Mouse (Mus musculus): ENCODE data around the gene Mtf1. TPM values are rescaled to one million over a fixed set of nuclear protein-coding genes. Genes with fewer than 3 reads are reported as not detected.

The Mtf1 gene
- 6.5 and 8.0 TPM in 2 replicates for polyA plus RNA-seq (2012; rRNA removed)

DNA sequence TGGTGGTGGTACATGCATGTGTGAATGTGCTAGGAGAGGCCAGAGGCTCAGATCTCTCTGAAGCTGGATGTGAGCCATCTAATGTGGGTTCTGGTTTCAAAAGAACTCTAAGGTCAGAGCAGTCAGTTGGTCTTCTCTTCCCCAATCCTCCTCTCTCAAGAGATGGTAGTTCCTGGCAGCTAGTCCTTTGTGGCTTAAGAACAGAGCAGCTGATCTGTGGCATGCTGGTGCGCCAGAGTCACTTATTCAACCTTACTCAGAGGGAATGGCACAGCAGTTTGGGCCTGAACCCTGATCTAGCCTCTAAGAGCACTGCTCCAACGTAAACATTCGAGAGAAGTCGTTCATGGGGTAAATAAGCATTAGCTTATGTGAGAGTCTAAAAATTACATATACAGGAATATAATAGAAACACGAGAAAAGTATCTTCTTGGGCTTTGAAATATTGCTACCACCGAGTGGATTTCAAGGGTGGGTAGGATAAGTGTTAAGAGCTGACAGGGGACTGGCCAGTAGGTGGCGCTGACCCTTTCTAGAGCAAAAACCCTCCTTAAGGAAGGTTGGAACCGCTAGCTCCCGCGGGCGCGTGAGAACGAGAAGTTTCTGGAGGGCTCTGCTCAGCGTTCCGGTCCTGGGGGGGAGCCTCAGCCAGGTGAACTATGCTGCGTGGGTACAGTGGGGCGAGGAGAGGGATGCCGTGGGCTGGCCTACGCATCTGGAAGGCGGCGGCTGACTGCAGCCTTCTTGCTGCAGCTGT lies at the start of gene Mtf1:
Gene Mtf1 (plus strand): TSS at position 553 of the 757 bp plus-strand sequence.
- DNase-seq: peak; percentile 77
- 0 out of 2 replicates have a peak, but pooled peaks cover 5% of the 10 kb centered on the region for H3K4me1 ChIP-seq (ENCODE audit: control insufficient read depth, insufficient read depth, low read length)
- 3% methylated on average over 21 of the region's 21 CpGs for WGBS
- peak; percentile 72 for TF ChIP-seq CTCF (IDR thresholded peaks at IDR 0.05; ENCODE audit: insufficient read depth, low read length)
- TF ChIP-seq POLR2A (IDR thresholded peaks at IDR 0.05; ENCODE audit: borderline replicate concordance, extremely low read depth, low read depth, low read length): no peak
- peak within 1 kb of the TSS; percentile 83 for H3K4me3 ChIP-seq (replicated peaks; ENCODE audit: extremely low read depth, low read depth, low read length)

DNA sequence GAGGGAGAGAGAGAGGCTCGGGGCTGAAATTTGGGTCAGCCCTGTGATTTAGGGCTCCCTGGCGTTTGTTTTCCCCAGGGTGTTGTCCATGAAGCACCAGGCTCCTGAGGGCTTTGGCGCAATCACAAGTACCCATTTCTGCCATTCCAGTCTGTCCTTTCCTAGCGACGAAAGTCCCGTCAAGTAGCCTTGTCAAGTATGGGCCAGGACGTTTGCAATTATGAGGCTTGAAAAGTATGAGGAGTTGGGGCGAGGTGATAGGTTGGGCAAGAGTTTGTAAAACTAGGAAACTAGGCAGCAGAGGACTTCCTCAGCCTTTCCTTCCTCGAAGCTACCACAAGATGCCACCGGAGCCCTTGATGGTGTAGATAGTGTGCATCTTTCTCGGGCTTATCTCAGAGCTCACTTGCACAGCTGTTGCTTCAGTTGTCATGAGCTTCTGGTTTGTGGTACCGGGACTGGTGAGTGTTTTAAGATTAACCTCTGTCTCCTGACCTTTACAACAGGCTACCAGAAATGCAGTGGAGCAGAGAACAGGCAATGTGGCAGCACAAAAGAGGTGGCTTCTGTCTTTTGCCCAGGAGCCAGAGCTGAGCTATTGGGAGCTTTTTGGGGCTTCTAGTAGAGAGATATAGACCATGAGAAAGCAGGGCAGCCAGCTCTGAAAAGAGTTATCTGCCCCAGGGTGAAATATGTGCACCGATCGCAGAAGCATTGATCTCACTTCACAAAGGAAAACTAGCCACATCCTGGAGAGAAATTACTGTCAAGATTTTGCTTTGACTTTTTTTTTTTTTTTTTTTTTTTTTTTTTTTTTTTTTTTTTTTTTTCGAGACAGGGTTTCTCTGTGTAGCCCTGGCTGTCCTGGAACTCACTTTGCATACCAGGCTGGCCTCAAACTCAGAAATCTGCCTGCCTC lies 49.4 kb upstream of the Mtf1 start:
- H3K4me3 ChIP-seq (replicated peaks; ENCODE audit: extremely low read depth, low read depth, low read length): peak overlapping the region; percentile 85
- 10% methylated on average over 15 of the region's 15 CpGs for WGBS
- DNase-seq: peak; percentile 70
- TF ChIP-seq CTCF (IDR thresholded peaks at IDR 0.05; ENCODE audit: insufficient read depth, low read length): 0 out of 2 replicates have a peak, but pooled peaks have one; percentile 21
- TF ChIP-seq POLR2A (IDR thresholded peaks at IDR 0.05; ENCODE audit: borderline replicate concordance, extremely low read depth, low read depth, low read length): no peak
- peaks cover 27% of the 10 kb centered on the region for H3K4me1 ChIP-seq (ENCODE audit: control insufficient read depth, insufficient read depth, low read length)

DNA sequence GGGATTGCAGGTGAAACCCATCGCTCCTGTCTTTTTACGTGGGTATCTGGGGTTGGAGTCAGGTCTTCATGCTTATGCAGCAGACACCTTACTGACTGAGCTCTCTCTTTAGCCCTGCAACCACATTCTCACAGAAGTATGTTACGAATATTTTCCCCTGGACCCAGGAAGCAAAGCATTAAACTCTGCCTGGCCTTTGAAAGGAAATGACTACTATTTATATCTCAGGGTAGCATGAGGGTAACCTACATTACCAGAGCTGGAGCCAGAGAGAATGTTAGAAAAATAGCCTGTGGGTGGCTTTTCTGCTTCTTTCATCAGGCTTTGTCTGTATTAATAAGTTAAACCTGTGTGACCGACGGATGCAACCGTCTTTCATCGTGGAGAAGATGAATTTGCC lies 46.4 kb upstream of the Mtf1 start:
- Histone ChIP-seq H3K4me1 (ENCODE audit: control insufficient read depth, insufficient read depth, low read length) (peaks cover 33% of the 10 kb centered on the region), H3K4me3 (replicated peaks; ENCODE audit: extremely low read depth, low read depth, low read length) (no peak overlapping the region)
- no peak for TF ChIP-seq POLR2A (IDR thresholded peaks at IDR 0.05; ENCODE audit: borderline replicate concordance, extremely low read depth, low read depth, low read length)
- no peak for TF ChIP-seq CTCF (IDR thresholded peaks at IDR 0.05; ENCODE audit: insufficient read depth, low read length)
- WGBS: 31% methylated on average over 7 of the region's 7 CpGs
- no peak for DNase-seq

DNA sequence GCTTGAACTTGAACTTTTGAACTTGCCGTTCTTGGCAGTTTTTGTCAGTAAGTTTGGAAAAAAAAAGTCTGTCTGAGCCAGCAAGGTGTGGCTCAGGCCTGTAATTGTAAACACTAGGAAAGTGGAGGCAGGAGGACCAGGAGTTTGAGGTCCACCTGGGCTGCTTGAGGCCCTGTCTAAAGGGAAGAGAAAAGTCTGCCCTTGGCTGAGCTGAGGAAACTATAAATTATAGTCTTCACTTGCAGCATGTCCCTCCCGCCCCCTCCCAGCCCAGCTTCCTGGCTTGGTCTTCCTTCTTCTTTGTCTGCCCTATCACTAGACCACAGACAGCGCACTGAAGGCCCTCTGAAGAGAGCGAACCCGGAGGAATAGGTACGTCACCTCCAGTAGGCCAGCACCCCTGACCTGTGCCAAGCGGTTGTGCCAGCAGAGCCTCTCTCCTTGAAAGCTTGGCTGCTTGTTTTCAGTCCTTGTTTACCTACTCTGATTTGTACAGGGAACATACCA lies 42.5 kb upstream of the Mtf1 start:
- Histone ChIP-seq H3K4me3 (replicated peaks; ENCODE audit: extremely low read depth, low read depth, low read length) (no peak overlapping the region), H3K4me1 (ENCODE audit: control insufficient read depth, insufficient read depth, low read length) (peaks cover 19% of the 10 kb centered on the region)
- no peak for TF ChIP-seq CTCF (IDR thresholded peaks at IDR 0.05; ENCODE audit: insufficient read depth, low read length)
- no peak for TF ChIP-seq POLR2A (IDR thresholded peaks at IDR 0.05; ENCODE audit: borderline replicate concordance, extremely low read depth, low read depth, low read length)
- DNase-seq: no peak
- 20% methylated on average over 7 of the region's 7 CpGs for WGBS

DNA sequence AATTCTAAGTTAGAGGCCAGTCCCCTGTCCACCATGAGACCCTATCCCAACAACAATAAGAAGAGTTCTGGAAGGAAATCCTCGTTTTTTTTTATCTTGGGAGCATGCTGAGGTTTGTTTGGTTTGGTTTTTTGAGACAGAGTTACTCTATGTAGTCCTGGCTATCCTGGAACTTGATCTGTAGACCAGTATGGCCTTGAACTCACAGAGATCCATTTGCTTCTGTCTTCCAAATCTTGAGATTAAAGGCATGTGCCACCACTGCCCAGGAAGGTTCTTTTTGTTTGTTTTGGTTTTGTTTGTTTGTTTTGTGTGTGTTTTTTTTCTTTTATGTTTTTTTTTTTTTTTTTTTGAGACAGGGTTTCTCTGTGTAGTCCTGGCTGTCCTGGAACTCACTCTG lies 40.7 kb upstream of the Mtf1 start:
- WGBS: 41% methylated on average over 1 of the region's 1 CpGs
- H3K4me1 ChIP-seq (ENCODE audit: control insufficient read depth, insufficient read depth, low read length): peaks cover 12% of the 10 kb centered on the region
- TF ChIP-seq POLR2A (IDR thresholded peaks at IDR 0.05; ENCODE audit: borderline replicate concordance, extremely low read depth, low read depth, low read length) (no peak), CTCF (IDR thresholded peaks at IDR 0.05; ENCODE audit: insufficient read depth, low read length) (no peak)
- no peak for DNase-seq
- H3K4me3 ChIP-seq (replicated peaks; ENCODE audit: extremely low read depth, low read depth, low read length): no peak overlapping the region

DNA sequence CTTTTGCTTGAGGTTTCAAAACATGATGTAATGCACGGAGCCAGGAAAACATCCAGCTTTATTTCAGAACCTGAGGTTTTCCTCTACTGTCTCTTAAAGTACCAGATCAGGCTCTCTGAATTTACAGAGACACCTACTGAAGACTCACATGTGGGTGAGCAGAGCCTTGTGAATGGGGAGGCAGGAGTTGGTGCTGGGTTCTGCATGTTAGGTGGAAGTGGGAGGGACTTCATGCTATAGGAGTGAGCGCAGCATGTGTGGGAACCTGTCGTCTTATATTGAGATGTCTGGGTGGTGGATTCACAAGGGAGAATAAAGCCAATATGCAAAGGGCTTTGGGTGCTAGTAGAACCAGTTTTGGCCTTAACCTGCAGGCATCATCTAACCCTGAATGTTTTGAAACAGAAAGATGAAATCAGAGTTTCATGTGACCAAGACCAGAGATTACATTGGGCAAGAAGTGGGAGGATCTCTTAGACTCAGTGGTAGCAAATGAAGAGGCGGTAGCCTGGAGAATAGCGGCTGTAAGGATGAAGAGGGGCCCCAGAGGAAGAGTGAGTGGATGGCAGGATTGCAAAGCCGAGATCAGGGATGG lies 38.9 kb upstream of the Mtf1 start:
- DNase-seq: no peak
- TF ChIP-seq CTCF (IDR thresholded peaks at IDR 0.05; ENCODE audit: insufficient read depth, low read length): no peak
- TF ChIP-seq POLR2A (IDR thresholded peaks at IDR 0.05; ENCODE audit: borderline replicate concordance, extremely low read depth, low read depth, low read length): no peak
- 86% methylated on average over 6 of the region's 6 CpGs for WGBS
- Histone ChIP-seq H3K4me3 (replicated peaks; ENCODE audit: extremely low read depth, low read depth, low read length) (no peak overlapping the region), H3K4me1 (ENCODE audit: control insufficient read depth, insufficient read depth, low read length) (peaks cover 23% of the 10 kb centered on the region)

DNA sequence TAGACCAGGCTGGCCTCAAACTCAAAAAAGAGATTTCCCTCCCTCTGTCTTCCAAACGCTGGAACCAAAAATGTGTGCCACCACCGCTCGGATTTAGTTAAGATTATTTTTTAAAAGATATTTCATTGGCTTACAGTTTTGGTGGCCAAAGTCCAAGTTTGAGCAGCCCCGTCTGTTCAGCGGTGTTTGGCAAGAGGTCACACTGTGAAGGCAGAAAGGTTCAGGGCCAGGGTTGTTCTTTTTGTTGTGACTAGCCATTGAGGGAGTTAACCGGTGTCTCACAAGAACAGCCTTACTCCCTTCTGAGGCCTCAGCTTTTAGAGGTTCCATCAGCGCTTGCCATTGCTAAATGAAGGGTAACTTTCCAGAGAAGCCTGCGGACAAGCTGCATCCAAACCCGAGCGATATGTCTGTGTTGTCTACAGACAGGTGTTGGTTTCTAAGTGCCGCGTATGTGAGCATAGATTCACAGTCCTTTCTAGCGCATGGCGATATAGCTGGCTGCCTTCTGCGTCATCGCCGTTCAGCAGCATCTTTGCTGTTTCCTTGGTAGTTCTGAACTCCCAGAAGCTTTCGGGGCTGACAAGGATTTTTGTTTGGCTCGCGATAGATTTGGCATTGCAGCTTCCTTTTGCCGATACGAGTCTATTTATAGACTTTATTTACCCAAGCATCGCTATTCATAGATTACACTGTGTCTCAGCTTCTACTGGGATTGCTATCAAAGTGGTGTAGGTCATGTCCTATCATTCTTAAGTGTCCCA lies 35.9 kb upstream of the Mtf1 start:
- no peak for DNase-seq
- Histone ChIP-seq H3K4me1 (ENCODE audit: control insufficient read depth, insufficient read depth, low read length) (peaks cover 22% of the 10 kb centered on the region), H3K4me3 (replicated peaks; ENCODE audit: extremely low read depth, low read depth, low read length) (peak overlapping the region; percentile 25)
- whole genome bisulfite sequencing: 47% methylated on average over 23 of the region's 23 CpGs
- no peak for TF ChIP-seq CTCF (IDR thresholded peaks at IDR 0.05; ENCODE audit: insufficient read depth, low read length)
- no peak for TF ChIP-seq POLR2A (IDR thresholded peaks at IDR 0.05; ENCODE audit: borderline replicate concordance, extremely low read depth, low read depth, low read length)

DNA sequence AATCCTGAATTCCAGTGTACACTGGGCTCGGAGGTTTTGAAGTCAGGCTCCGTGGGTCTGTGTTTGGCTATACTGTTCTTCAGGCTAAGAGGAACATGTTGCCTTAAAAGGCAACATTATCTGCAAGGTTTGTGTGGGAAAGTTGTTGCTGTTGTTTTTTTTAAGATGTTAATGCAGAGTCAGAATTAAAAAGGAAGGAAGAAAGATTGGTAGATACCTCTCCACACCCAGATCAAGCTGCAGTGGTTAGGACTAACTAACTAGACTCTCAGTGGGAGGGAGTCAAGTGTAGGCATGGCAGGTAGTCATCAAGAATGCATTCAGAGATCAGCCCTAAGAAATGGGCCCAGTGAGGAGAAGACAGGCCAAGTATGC lies 35.4 kb upstream of the Mtf1 start:
- Histone ChIP-seq H3K4me3 (replicated peaks; ENCODE audit: extremely low read depth, low read depth, low read length) (no peak overlapping the region), H3K4me1 (ENCODE audit: control insufficient read depth, insufficient read depth, low read length) (peaks cover 22% of the 10 kb centered on the region)
- TF ChIP-seq CTCF (IDR thresholded peaks at IDR 0.05; ENCODE audit: insufficient read depth, low read length) (no peak), POLR2A (IDR thresholded peaks at IDR 0.05; ENCODE audit: borderline replicate concordance, extremely low read depth, low read depth, low read length) (no peak)
- DNase-seq: no peak
- WGBS: 9% methylated on average over 2 of the region's 2 CpGs
